Mouse (Mus musculus): ENCODE measurements around the gene Adgra3.

Adgra3 gene

GRCm38 (mm10) chr5:49967726-49968125 lies 91.1 kb downstream of the Adgra3 start:
- DNase-seq: no peak

GRCm38 (mm10) chr5:49965810-49966209 lies 93.0 kb downstream of the Adgra3 start:
- no peak for DNase-seq

- peak; percentile 86 to 87 for DNase-seq
These were observed 97.1 kb downstream of the Adgra3 start for GRCm38 (mm10) chr5:49961478-49962431.

- DNase-seq: no peak
These were observed 122.5 kb downstream of the Adgra3 start for GRCm38 (mm10) chr5:49936354-49936753.

GRCm38 (mm10) chr5:49924712-49925111 lies 134.1 kb downstream of the Adgra3 start:
- DNase-seq: peak in 1 of 2 experiments; percentile 3

GRCm38 (mm10) chr5:49915695-49916106 lies 143.1 kb downstream of the Adgra3 start:
- DNase-seq: peak in 1 of 2 experiments; percentile 6
